Mouse (Mus musculus) forebrain, postnatal 0 days (tissue): ENCODE data around the gene Numb. TPM values are rescaled to one million over a fixed set of nuclear protein-coding genes. Genes with fewer than 3 reads are reported as not detected.
A peak's percentile ranks its signal among the peaks of the same experiment; 100 is the strongest.

Experiments
- ATAC-seq: fragments of 200-750 bp; cut with Nextera tagmentation; 2 replicates; pipeline ENCODE4 v1.8.0; 2017; ENCODE audit warnings: mild to moderate bottlenecking, moderate library complexity
- DNase-seq: peaks from one replicate; pipeline ENCODE4 v3.0.0-alpha.2; 2015
- H3K27ac ChIP-seq: fragments of 300-500 bp; sonication (generic); 2 replicates; pipeline ENCODE4 v1.5.1; 2014; ENCODE audit warnings: low read depth, mild to moderate bottlenecking, antibody characterized with exemption, low read length, moderate library complexity, mixed read lengths
- H3K27me3 ChIP-seq: fragments of 300-500 bp; sonication (generic); 2 replicates; pipeline ENCODE4 v1.6.1; 2014; ENCODE audit warnings: mild to moderate bottlenecking, low read length, mixed read lengths; ENCODE audit not compliant: insufficient read depth
- H3K36me3 ChIP-seq: fragments of 300-500 bp; sonication (generic); 2 replicates; pipeline ENCODE4 v1.6.1; 2014; ENCODE audit warnings: mild to moderate bottlenecking, moderate library complexity; ENCODE audit not compliant: insufficient read depth
- H3K4me1 ChIP-seq: fragments of 300-500 bp; sonication (generic); 2 replicates; pipeline ENCODE4 v1.6.1; 2014; ENCODE audit warnings: antibody characterized with exemption; ENCODE audit not compliant: insufficient read depth
- H3K4me2 ChIP-seq: fragments of 300-500 bp; sonication (generic); 2 replicates; pipeline ENCODE4 v1.6.1; 2014; ENCODE audit warnings: low read depth, mild to moderate bottlenecking, moderate library complexity
- H3K4me3 ChIP-seq: fragments of 300-500 bp; sonication (generic); 2 replicates; pipeline ENCODE4 v1.5.1; 2014; ENCODE audit warnings: low read depth, low read length, mixed read lengths
- H3K9ac ChIP-seq: fragments of 300-500 bp; sonication (generic); 2 replicates; pipeline ENCODE4 v1.6.1; 2014; ENCODE audit warnings: mild to moderate bottlenecking
- H3K9me3 ChIP-seq: fragments of 300-500 bp; sonication (generic); 2 replicates; pipeline ENCODE4 v1.6.1; 2016; ENCODE audit warnings: low read length
- CTCF ChIP-seq: sonication (generic); IDR thresholded peaks from 2 replicates; pipeline ENCODE4 v1.5.1; 2016; ENCODE audit warnings: antibody characterized with exemption, control low read depth, low read depth
- WGBS: fragments of 180-500 bp; shearing (Covaris S2); extraction: QIAGEN DNeasy Blood & Tissue Kit; methylation state at CpG from one replicate; pipeline ENCODE4 v1.1.7; 2014; 5-methylcytosine and 5-hydroxymethylcytosine counted together
- polyA plus RNA-seq: library from polyadenylated mRNA; unstranded; fragments of >200 nt; fragmentation: Nextera tagmentation; extraction: Ambion mirVana; gene quantifications from 2 replicates; pipeline ENCODE4 v1.2.1, GENCODE M21; 2015
- total RNA-seq: library from RNA; depleted of rRNA; stranded (reverse); fragments of >200 nt; gene quantifications from 2 replicates; pipeline ENCODE4 v1.2.3, GENCODE M21; 2014

Gene Numb
- total and polyA plus RNA-seq, 2 experiments from 2014 or later: 9.0 to 12.4 TPM

- Histone ChIP-seq H3K4me1 (no peaks in the 10 kb centered on the region), H3K4me3 (no peak overlapping the region), H3K27me3 (no peaks in the 10 kb centered on the region), H3K4me2 (no peak overlapping the region), H3K9me3 (no peaks in the 10 kb centered on the region), H3K27ac (no peak overlapping the region), H3K36me3 (no peaks in the 10 kb centered on the region), H3K9ac (no peak overlapping the region)
- DNase-seq (no peak), ATAC-seq (no peak)
- 74% methylated on average over 23 of the region's 23 CpGs for WGBS
- no peak for TF ChIP-seq CTCF
Observed at GRCm38 (mm10) chr12:83781640-83782278, 140.0 kb downstream of the Numb start.

DNA sequence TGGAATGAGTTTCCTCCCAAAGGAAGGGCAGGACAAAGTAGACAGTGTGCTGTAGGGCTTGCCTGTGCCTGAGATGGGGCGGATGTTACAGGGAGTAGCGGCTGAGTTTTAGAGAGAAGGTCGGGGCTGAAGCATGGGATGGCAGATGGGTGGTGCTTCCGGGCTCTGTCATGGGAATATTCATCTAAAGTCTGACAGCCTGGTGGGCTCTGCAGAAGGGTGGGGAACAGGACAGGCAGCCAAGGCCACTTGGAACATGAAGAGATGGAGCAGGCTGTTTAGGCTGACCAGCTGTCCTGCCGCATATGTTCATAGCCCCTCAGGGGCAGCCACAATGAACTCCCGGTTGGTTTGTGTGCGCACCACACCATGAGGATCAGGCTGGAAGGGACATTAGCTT is 140.5 kb downstream of the Numb start:
- DNase-seq (no peak), ATAC-seq (peak; percentile 58)
- Histone ChIP-seq H3K27ac (no peak overlapping the region), H3K4me3 (no peak overlapping the region), H3K27me3 (no peaks in the 10 kb centered on the region), H3K9me3 (no peaks in the 10 kb centered on the region), H3K9ac (no peak overlapping the region), H3K4me1 (no peaks in the 10 kb centered on the region), H3K36me3 (no peaks in the 10 kb centered on the region), H3K4me2 (no peak overlapping the region)
- no peak for TF ChIP-seq CTCF
- 69% methylated on average over 7 of the region's 7 CpGs for WGBS

- 91% methylated on average over 3 of the region's 3 CpGs for WGBS
Observed at GRCm38 (mm10) chr12:83780181-83780580, 141.6 kb downstream of the Numb start.

GRCm38 (mm10) chr12:83776766-83777165 is 145.0 kb downstream of the Numb start:
- 87% methylated on average over 7 of the region's 7 CpGs for WGBS
- Histone ChIP-seq H3K9ac (no peak overlapping the region), H3K36me3 (no peaks in the 10 kb centered on the region), H3K4me3 (no peak overlapping the region), H3K9me3 (no peaks in the 10 kb centered on the region), H3K27ac (no peak overlapping the region), H3K4me1 (no peaks in the 10 kb centered on the region), H3K4me2 (no peak overlapping the region), H3K27me3 (no peaks in the 10 kb centered on the region)
- no peak for ATAC-seq
- no peak for DNase-seq
- no peak for TF ChIP-seq CTCF

More at GRCm38 (mm10) chr12:83780181-83780580, 141.6 kb downstream of the Numb start:
- no peak for DNase-seq
- Histone ChIP-seq H3K9ac (no peak overlapping the region), H3K9me3 (no peaks in the 10 kb centered on the region), H3K4me2 (no peak overlapping the region), H3K36me3 (no peaks in the 10 kb centered on the region), H3K27me3 (no peaks in the 10 kb centered on the region), H3K4me3 (no peak overlapping the region), H3K4me1 (no peaks in the 10 kb centered on the region), H3K27ac (no peak overlapping the region)
- no peak for TF ChIP-seq CTCF
- no peak for ATAC-seq

GRCm38 (mm10) chr12:83775621-83776020 is 146.1 kb downstream of the Numb start:
- Histone ChIP-seq H3K4me1 (no peaks in the 10 kb centered on the region), H3K9ac (no peak overlapping the region), H3K27ac (no peak overlapping the region), H3K27me3 (no peaks in the 10 kb centered on the region), H3K4me2 (no peak overlapping the region), H3K9me3 (no peaks in the 10 kb centered on the region), H3K4me3 (no peak overlapping the region), H3K36me3 (no peaks in the 10 kb centered on the region)
- WGBS: 60% methylated on average over 12 of the region's 12 CpGs
- no peak for TF ChIP-seq CTCF
- ATAC-seq (no peak), DNase-seq (no peak)

DNA sequence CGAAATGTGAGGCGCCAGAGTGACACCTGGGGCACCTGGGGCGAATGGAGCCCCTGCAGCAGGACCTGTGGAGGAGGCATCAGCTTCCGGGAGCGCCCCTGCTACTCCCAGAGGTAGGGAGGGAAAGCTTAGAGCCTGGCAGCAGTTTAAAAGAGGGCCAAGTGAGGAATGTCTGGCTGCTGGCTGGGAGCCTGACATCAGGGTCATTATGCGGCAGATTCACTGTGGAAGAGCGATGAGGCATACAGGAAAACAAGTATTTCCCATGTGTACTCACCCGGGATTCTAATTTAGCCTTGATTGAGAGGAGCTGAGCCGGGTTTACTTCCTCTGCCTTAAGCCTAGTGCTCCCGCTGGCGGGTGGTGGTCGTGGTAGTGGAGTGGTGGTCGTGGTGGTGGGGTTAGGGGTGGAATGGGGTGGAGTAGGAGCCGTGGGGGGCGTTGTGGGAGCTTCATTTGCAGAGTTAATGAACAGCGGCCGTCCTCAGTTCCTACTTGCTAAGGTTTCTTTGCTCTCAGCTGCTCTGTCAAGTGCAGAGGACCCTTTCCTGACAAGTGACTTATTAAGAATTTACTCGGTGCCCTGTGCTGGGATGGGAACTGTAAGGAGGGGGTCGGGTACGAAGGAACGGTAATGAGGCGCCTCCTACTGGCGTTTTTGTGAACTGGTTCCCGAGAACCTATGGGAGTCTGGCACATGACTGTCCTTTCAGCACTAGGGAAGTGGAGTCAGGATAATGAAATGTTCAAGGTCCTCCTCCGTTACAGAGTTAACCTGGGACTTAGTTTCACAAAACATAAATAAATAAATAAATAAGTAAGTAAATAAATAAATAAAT is 151.1 kb downstream of the Numb start:
- Histone ChIP-seq H3K9ac (no peak overlapping the region), H3K4me3 (no peak overlapping the region), H3K4me2 (peak overlapping the region; percentile 10; the same call in 1 of the 2 replicates), H3K9me3 (no peaks in the 10 kb centered on the region), H3K4me1 (no peaks in the 10 kb centered on the region), H3K27ac (no peak overlapping the region), H3K27me3 (no peaks in the 10 kb centered on the region), H3K36me3 (no peaks in the 10 kb centered on the region)
- TF ChIP-seq CTCF: peak; percentile 69
- 5% methylated on average over 25 of the region's 25 CpGs for WGBS
- peak; percentile 58 for DNase-seq
- peak; percentile 71 for ATAC-seq
